Mouse (Mus musculus): ENCODE measurements around the gene Olfr1218. TPM values are rescaled to one million over a fixed set of nuclear protein-coding genes. Genes with fewer than 3 reads are reported as not detected.

Olfr1218 gene
- polyA plus RNA-seq, 1 experiment from 2014 or later, result not detected

Other genes starting within 250 kb of the Olfr1218 start
- gene Olfr1202, start 246.7 kb downstream of the Olfr1218 start, polyA plus RNA-seq (2016; fragmentation: Nextera tagmentation; extraction: Ambion mirVana), result 0.05 TPM in 1 of 2 replicates, not detected in the other
- not detected in 2 replicates for gene Olfr1205, start 231.4 kb downstream of the Olfr1218 start, polyA plus RNA-seq (2016; fragmentation: Nextera tagmentation; extraction: Ambion mirVana)
- gene Olfr1204, start 211.9 kb downstream of the Olfr1218 start, polyA plus RNA-seq (2016; fragmentation: Nextera tagmentation; extraction: Ambion mirVana), result not detected in 2 replicates
- gene Olfr1206, start 198.0 kb downstream of the Olfr1218 start, polyA plus RNA-seq (2016; fragmentation: Nextera tagmentation; extraction: Ambion mirVana), result not detected in 2 replicates
- not detected in 2 replicates for gene Olfr1208, start 158.9 kb downstream of the Olfr1218 start, polyA plus RNA-seq (2016; fragmentation: Nextera tagmentation; extraction: Ambion mirVana)
- gene Olfr1209, start 146.0 kb downstream of the Olfr1218 start, polyA plus RNA-seq (2016; fragmentation: Nextera tagmentation; extraction: Ambion mirVana), result not detected in 2 replicates
- gene Olfr1211, start 123.1 kb downstream of the Olfr1218 start, polyA plus RNA-seq (2016; fragmentation: Nextera tagmentation; extraction: Ambion mirVana), result not detected in 2 replicates
- not detected in 2 replicates for gene Olfr1212, start 107.2 kb downstream of the Olfr1218 start, polyA plus RNA-seq (2016; fragmentation: Nextera tagmentation; extraction: Ambion mirVana)
- gene Gm13762, start 80.9 kb downstream of the Olfr1218 start, polyA plus RNA-seq (2016; fragmentation: Nextera tagmentation; extraction: Ambion mirVana), result not detected in 2 replicates
- not detected in 2 replicates for gene Olfr1214, start 68.5 kb downstream of the Olfr1218 start, polyA plus RNA-seq (2016; fragmentation: Nextera tagmentation; extraction: Ambion mirVana)
- gene Olfr1215, start 54.2 kb downstream of the Olfr1218 start, polyA plus RNA-seq (2016; fragmentation: Nextera tagmentation; extraction: Ambion mirVana), result not detected in 2 replicates
- not detected in 2 replicates for gene Olfr1216, start 42.8 kb downstream of the Olfr1218 start, polyA plus RNA-seq (2016; fragmentation: Nextera tagmentation; extraction: Ambion mirVana)
- not detected in 2 replicates for gene Olfr1217, start 29.1 kb downstream of the Olfr1218 start, polyA plus RNA-seq (2016; fragmentation: Nextera tagmentation; extraction: Ambion mirVana)
- not detected in 2 replicates for gene Olfr1219, start 22.3 kb upstream of the Olfr1218 start, polyA plus RNA-seq (2016; fragmentation: Nextera tagmentation; extraction: Ambion mirVana)
- gene Olfr1220, start 45.6 kb upstream of the Olfr1218 start, polyA plus RNA-seq (2016; fragmentation: Nextera tagmentation; extraction: Ambion mirVana), result not detected in 2 replicates
- not detected in 2 replicates for gene Olfr1221, start 56.1 kb upstream of the Olfr1218 start, polyA plus RNA-seq (2016; fragmentation: Nextera tagmentation; extraction: Ambion mirVana)
- gene Olfr1222, start 71.9 kb upstream of the Olfr1218 start, polyA plus RNA-seq (2016; fragmentation: Nextera tagmentation; extraction: Ambion mirVana), result not detected in 2 replicates
- gene Olfr1223, start 90.4 kb upstream of the Olfr1218 start, polyA plus RNA-seq (2016; fragmentation: Nextera tagmentation; extraction: Ambion mirVana), result not detected in 2 replicates
- gene Olfr1224-ps1, start 102.9 kb upstream of the Olfr1218 start, polyA plus RNA-seq (2016; fragmentation: Nextera tagmentation; extraction: Ambion mirVana), result not detected in 2 replicates
- not detected in 2 replicates for gene Olfr1225, start 113.5 kb upstream of the Olfr1218 start, polyA plus RNA-seq (2016; fragmentation: Nextera tagmentation; extraction: Ambion mirVana)
- gene Olfr1226, start 138.9 kb upstream of the Olfr1218 start, polyA plus RNA-seq (2016; fragmentation: Nextera tagmentation; extraction: Ambion mirVana), result not detected in 2 replicates
- not detected in 2 replicates for gene Olfr1228, start 192.9 kb upstream of the Olfr1218 start, polyA plus RNA-seq (2016; fragmentation: Nextera tagmentation; extraction: Ambion mirVana)
- not detected in 2 replicates for gene Olfr1229, start 226.8 kb upstream of the Olfr1218 start, polyA plus RNA-seq (2016; fragmentation: Nextera tagmentation; extraction: Ambion mirVana)
- not detected in 2 replicates for gene Olfr1230, start 236.1 kb upstream of the Olfr1218 start, polyA plus RNA-seq (2016; fragmentation: Nextera tagmentation; extraction: Ambion mirVana)
- gene Olfr1231, start 245.9 kb upstream of the Olfr1218 start, polyA plus RNA-seq (2016; fragmentation: Nextera tagmentation; extraction: Ambion mirVana), result not detected in 2 replicates

All from limb, embryonic 12.5 days (tissue).